Mouse (Mus musculus): Measurements from ENCODE around the gene Swi5.

The Swi5 gene

DNA sequence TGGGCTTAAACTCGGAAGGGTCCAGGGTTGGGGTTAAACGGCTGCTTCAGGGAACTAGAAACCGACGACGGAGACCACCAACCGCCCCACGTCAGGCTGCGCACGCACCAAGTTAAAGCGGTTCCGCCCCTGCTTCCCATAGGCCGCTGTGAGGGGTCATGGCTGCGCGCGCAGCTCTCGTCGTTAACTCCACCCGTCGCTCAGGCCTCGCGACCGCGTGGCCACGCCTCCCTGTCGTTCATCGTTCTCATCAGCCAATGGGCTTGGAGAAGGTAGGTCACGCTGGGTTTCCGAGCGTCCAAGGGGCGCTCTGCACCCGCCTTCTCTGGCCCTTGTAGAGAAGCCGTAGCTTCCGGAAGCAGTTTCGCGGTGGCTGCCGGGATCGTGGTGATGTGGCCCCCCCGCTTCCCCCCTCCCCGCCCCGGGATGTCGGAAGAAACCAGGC is at the start of gene Swi5:
TSS of gene Swi5 (minus strand) at position 153 of the 445 bp plus-strand sequence.
- DNase-seq (ENCODE audit: low spot score in 2 of 2) = peak; percentile 91 to 98

DNA sequence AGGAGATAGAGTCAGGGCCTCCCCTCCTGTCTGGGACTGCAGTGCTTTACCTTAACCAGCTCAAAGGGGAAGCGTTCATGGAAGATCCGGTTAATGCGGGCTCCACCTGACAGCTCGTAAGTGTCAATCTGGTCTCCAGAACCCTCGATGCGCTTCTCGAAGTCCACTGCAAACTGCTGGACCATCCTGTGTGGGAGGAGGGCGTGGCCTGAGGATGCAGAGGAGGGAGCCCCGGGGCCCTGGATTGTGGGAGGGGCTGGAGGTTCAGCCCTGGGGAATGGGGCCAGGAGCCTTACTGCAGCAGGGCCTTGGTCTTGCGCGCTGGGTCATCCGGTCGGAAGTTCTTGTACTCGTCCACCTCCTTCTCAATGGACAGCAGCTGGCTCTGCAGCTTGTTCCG is 48.0 kb upstream of the Swi5 start:
- DNase-seq (ENCODE audit: low spot score in 2 of 2) = no peak

DNA sequence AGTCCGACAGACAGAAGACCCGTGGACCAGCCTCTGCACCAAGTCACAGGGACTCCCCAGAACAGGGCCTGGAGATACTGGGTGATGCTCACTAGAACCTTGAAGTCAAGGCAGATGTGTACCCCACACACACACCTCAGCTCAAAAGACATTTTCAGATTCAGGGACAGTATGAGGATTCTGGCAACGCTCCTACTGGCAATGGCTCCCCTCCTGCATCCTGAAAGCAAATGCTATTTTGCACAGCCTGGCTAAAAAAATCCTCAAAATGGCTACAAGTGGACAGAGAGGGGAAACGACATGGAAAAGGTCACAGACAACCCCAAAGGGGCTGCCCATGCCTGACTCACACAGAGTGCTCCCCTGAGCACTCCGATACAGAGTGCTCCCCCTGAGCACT is 44.3 kb upstream of the Swi5 start:
- DNase-seq (ENCODE audit: low spot score in 2 of 2) = no peak

DNA sequence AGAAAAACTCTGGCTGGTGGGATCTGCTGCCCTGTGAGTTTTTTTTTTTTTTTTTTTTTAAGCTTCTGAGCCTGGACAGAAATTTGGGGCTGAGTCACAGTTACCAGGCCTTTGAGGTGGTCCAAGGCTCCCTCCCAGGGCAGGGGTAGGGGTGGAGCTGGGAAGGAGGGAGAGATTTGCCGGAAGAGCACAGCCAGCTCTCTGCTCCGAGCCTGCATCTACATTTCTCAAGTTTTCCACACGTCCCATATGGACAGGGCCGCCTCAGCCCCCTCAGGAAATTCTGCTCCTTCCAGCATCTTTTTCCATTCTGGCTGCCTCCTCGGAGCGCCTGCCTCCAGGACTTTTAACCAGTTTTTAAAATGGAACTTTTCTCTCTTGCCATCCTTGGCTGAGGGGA is 41.7 kb upstream of the Swi5 start:
- DNase-seq (ENCODE audit: low spot score in 2 of 2) = no peak

DNA sequence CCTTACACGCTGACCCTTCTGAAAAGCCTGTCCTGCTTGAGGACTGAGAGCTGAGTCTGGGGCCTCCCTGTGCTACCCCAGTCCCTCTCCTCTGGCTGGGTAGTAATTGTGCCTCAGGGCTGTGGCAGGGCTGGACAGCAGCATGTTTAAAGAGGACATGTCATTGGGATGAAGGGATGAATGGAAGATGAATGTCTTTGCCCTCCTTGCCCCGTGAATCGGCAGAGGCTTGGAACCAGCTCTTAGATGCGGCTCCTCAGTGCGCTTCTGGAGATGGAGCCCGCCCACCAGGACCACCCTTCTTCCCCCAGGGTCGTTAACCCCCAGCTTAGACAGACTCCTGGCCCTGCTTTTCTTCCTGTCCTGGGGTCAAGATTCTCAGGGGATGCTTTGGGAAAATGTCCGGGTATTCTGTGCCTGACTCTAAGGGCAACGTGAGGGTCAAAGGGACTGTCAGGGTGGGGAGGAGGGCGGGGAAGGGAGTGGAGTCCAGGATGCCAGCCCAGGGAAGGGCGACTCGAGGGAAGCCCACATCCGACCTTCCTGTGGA is 41.1 kb upstream of the Swi5 start:
- no peak for DNase-seq (ENCODE audit: low spot score in 2 of 2)

DNA sequence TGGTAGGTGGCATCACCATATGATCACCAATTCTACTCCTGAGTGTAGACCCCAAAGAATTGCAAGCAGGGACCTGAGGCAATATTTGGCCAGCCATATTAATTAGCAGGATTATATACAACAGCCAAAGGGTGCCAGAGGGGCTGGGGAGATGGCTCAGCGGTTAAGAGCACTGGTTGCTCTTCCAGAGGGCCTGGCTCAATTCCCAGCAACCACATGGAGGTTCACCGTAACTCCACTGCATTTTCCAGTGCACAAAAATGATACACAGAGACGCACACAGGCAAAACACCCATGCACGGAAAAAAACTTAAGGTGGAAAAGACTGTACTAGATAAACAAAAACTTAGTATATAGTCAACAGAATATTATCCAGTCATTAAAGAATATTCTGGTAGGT is 39.3 kb upstream of the Swi5 start:
- DNase-seq (ENCODE audit: low spot score in 2 of 2) = no peak

DNA sequence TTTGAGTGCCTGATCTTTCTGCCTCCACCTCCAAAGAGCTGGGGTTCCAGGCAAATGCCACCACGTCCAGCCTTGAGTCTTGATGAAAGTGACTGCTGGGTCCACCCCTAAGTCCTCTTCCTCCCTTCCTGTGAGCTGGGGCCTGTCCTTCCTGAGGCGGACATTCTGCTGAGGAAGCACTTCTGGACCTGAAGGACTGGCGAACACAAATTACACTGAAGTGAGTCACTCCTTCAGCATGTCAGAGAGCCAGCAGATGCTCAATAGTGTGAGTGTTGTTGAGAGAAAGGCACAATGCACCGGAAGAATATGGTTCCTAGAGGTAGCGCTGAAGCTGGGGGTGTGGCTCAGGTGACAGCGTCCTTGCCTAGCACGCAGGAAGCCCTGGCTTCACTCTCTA is 37.5 kb upstream of the Swi5 start:
- DNase-seq (ENCODE audit: low spot score in 2 of 2) = no peak

DNA sequence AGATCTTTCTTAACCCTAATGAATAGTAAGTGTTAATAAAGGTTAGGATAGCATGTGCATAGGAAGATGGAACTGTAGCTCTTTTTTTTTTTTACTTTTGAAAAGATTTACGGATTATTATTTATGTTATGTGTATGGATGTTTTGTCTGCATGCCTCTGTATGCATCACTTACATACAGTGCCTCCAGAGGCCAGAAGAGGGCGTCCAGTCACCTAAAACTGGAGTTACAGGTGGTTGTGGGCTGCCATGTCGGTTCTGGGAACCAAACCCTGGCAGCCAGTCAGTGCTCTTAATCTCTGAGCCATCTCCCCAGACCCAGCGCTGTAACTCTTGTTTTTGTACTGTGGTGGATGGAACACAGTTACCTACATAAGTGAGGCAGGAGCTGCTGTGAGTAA is 36.4 kb upstream of the Swi5 start:
- no peak for DNase-seq (ENCODE audit: low spot score in 2 of 2)

DNA sequence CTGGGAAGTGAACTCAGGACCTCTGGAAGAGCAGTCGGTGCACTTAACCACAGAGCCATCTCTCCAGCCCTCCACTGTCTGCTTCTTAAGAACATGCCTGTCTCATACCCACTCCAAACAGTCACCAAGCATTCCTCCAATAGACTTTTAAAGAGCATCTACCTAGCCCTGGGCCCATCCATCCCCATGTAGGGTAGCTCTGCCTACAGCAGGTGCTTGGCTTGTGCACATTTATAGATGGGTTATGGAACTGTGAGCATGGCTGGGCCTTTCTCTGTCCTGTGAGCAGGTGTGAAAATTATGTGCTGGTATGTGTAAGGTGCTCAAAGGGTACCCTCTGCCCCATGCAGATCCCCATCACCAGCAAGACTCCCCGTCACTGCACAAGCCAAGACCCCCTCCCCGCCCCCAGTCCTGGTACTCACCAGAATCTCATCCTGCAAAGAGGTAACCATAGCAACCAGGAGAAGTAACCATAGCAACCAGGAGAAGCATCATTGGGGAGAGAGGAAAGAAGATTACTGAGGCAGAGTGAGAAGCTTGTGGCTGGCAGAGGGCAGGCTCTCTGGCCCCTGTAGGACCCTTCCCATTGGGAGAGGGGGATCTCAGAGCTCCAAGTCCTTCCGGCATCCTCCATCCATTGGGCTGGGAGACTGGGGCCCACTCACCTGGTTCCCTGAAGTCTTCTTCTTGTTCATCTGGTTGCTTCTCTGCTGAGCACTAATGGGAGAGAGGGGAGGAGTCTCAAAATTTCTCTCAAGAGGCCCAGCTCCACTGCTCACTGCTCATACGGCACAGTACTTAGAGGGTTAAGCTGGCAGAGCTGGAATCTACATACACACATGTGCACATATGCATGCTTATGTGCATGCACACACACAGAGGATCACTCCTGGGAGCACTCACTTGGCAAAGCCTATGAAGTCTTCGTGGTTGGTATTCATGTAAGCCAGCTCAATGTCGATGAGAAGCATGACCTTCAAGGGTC is 35.2 kb upstream of the Swi5 start:
- DNase-seq (ENCODE audit: low spot score in 2 of 2) = no peak

DNA sequence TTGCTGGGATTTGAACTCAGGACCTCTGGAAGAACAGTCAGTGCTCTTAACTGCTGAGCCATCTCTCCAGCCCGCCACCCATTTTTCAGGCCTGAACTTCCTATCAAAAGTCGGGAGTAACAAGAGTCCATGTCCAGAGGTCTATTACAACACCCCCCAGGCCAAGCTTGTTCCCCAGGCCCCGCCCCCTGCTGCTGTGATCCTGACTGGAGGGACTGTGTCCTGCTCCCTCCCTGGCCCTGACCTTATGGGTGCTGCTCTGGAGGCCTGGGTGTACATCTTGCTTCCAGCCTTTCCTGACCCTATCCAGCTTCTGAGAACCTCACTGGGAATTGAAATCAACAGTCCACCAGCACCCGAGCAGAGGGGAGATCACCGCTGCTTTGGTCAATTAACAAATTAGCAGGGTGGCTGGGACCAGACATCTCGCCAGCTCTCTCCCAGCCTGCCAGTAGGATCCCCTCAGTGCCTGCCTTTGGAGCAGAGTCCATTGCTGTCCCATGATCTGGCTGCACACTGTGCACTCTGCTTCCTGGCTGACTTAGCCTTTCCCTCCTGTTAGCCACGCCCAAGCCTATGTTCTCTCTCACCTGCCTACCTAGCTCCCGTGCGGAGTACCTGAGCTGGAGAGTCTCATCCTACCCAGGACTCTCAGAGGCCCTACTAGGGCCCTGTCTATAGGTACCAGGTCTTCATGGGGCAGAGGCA is 33.9 kb upstream of the Swi5 start:
- DNase-seq (ENCODE audit: low spot score in 2 of 2) = no peak

DNA sequence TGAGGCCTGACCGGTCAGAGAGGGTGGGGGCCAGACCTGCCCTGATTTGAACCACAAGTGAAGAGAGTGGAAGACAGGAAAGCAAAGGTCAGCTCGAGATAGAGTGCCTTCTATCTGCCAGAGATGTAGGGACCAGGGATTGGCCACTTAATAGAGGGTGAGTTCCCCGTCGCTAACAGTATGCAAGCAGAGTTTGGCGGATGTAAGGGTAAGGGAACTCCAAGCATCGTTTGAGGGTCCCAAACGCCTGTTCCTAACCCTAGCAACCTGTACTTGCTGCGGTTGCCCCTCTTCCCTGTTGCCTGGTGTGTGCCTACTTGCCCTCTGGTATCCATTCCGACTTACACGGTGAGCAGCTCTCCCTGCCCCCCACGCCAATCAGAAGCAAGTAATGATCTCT is 32.8 kb upstream of the Swi5 start:
- DNase-seq (ENCODE audit: low spot score in 2 of 2) = no peak

DNA sequence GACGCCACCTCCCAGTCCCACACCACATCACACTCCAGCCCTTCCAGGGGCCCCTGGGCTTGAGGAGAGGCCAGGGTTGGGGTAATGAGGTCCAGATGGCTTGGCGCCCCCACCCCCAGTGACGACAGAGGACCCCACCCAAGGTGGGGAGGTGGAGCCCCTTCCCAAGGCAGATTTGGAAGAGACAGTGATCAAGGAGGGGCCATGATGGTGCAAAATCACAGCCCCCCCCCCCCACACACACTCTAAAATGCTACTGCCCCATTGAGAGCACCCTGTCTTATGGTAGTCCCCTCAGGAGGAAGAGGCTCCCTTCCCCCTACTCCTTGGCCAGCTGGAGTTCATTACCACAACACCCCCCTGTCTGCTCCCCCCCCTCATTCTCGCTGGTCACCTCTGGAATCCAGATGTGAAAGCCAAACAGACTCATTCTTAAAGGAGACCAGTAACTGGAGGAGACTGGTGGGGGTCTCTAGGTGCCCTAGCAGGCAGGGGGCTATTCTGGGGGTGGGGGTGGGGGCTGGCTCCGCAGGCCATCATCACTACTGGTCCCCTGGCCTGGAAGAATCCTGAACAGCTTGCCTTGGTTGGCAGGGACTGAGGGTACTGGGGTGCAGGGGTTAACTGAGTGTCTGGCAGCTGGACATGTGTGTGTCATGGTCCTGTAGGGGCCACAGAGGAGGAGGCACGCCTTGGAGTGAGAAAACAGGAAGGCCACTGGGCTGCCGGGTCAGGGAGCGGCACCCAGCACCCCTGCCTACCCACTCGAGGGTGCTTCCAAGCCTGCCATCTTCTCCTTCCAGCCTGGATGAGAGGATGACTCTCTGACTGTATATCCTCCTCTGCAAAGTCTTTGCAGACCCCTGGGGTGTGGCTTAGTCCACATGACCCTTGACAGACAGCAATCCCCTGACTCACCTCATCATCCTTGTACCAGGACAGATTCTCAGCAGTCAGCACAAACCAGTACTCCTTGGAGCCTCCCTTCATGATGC is 32.0 kb upstream of the Swi5 start:
- DNase-seq (ENCODE audit: low spot score in 2 of 2) = no peak

DNA sequence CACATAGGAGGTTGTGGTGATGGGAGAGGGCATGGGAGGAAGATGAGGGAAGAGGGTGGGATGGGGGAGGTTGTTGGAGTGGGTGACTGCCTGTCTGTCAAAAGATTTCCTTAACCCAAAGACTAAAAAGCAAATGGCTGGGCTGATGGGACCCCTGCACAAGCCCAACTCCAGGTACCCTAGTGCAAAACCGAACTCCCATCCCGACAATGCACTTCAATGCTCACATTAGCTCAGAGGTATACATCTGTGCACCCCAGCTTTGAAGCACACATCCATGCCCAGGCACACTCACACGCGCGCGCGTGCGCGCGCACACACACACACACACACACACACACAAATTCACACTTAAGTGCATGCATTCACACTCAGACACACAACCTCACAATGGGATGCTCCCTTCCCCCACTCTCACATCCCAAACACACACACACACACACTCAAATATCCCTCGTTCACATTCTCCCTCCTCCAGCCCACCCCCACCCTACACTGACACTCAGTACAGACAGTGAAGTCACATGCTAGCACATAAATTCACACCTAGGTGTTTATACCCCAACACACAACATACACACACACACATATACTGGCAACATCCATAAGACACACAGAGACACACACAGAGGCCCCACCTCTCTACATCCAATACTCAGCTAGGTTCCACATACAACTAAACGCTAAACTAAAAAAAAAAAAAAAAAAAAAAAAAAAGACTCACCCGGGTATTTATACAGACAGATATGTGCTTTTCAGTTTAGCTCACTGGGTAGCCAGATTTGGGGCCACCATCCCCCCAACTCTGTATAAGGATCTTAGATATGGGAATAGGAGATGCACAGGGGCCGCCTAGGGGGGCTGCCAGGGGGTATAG is 31.1 kb upstream of the Swi5 start:
- no peak for DNase-seq (ENCODE audit: low spot score in 2 of 2)

DNA sequence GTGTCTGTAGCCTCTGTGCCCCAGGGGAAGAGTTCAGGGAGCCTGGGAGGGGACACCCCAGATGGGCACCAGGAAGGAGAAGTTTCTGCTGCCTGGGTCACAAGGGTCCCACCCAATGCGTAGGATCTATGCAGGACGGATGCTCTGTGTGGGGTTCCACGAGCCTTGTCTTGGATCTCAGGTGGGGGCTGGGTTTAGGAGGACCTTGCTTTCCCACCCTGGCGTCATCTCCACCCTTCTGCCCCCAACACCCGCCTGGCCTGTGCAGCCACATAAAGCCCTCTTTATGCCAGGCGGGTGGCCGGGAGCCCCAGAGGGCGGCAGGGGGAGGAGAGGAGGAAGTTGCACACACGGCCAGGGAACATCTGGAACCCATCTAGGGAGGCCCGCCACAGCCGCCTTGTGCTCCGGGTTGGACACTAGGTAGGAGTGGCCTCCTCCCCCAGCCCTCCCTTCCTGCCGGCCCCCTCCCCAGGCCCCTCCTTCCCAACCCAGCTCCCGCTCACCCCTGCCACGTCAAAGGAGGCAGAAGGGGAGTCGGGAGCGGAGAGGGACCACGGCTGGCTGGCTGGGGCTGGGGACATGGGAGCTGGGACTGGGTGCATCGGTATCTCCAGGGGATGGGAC is 30.0 kb upstream of the Swi5 start:
- peak in 1 of 2 experiments; percentile 66 for DNase-seq (ENCODE audit: low spot score in 2 of 2)

DNA sequence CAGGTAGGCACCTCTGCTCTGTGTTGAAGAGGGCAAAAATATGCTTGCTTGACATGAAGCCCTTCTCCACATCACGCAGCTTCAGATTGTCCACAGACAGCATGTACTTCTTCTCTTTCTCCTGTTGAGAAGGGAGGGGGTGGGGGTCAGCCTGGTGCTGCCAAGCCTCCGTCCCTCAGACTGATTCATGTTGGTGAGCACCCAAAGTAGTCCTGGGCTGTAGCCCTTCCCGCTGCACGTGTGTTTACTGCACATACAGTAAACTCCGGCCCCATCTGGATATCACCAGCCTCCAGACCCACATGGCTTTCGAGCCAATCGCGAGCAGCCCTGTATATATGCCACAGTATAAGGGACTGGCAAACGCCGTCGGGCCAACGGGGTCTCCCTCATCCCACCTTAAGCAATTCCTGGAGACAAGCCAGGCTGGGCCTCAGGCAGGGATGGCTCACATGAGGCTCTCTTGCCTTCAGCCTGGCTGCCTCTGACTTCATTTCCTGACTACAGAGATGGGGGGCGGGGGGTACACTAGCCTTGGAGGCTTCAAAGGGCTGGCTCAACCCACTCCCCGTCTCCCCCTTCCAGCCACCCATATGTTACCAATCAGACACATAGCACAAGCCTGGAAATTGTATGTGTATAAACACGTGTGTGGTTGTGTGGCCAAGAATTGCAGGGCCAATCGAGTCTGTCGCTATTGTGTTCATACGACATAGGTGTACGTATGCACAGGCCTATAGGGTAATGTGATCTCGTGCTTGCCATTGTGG is 29.2 kb upstream of the Swi5 start:
- DNase-seq (ENCODE audit: low spot score in 2 of 2) = no peak

DNA sequence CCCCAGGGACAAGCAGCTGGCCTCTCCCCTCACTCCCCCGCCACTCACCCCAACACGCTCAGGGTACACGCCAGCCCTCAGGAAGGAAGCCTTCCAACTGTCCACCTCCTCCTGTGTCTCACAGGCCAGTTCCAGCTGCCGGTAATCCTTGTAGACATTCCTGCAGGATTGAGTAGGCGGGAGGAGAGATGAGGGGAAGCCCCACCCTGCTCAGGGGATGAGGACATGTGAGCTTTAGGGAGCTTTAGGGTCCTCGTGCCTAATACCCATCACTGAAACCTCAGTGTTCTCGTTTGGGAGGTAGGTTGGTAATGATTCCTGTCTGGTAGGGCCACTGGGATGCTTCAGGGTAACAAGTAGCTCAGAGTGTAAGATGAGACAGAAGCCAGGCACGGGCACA is 27.9 kb upstream of the Swi5 start:
- DNase-seq (ENCODE audit: low spot score in 2 of 2) = peak in 1 of 2 experiments; percentile 36

DNA sequence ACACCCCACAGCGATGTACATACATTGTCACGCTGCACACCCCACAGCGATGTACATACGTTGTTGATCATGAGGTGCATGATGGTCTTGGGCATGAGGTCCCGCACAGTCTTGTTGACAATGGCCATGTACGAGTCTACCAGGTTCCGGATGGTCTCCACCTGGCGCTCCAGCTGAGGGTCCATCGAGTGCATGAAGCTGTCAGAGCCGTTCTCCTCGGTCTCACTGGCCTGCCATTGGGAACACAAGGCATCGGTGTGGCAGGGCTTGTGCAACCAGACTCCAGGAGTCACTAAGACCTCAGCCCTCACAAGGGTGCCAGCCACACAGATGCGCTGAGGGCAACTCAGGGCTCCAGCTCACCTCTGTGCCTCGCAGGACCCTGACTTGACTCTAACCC is 27.0 kb upstream of the Swi5 start:
- no peak for DNase-seq (ENCODE audit: low spot score in 2 of 2)

DNA sequence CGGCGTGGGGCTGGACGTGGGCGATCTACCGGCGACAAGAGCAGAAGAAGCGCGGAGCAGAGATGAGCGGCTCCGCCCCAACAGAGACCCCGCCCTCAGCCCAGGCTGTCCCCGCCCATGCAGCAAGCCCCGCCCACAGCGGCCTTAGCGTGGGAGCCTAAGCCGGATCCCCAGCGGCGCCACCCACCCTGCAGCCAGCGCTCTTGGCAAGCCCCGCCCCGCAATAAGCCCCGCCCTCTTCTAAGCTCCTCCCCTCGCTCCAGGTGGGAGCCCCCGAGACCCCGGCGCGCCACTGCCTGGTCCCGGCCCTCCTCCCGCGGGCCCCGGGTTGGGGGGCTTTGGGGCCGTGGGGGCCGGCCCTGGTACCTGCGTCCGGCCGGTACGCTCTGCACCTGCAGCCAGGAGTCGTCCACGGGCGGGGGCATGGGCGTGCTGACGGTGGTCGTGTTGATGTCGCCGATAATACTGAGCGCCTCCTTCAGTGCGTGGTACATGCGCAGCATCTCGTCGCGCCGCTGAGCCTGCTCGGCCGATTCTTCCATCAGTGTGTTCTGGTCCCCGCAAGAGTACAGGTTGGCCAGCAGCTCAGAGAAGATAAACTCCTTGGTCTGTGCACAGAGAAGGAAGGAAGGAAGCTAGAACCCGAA is 24.6 kb upstream of the Swi5 start:
- peak; percentile 69 to 78 for DNase-seq (ENCODE audit: low spot score in 2 of 2)
